Mouse (Mus musculus): ENCODE results near the gene Umps.

- TF ChIP-seq POLR2A (IDR thresholded peaks at IDR 0.05; ENCODE audit: low read depth, low read length), result no peak
- TF ChIP-seq CTCF (IDR thresholded peaks at IDR 0.05; ENCODE audit: extremely low read depth, insufficient read depth, insufficient read length, insufficient replicate concordance), result no peak
These were observed 830 bp downstream of the Umps start for GRCm38 (mm10) chr16:33965878-33966537.

Data from spleen, adult 2 months (tissue).